Mouse (Mus musculus): ENCODE data around the gene Srebf2. TPM values are rescaled to one million over a fixed set of nuclear protein-coding genes. Genes with fewer than 3 reads are reported as not detected.
"Not testable (repeated sequence)": the region's sequence is repeated elsewhere in the genome, so short reads cannot be mapped to it uniquely, and the experiment has no call there.

Srebf2 gene
- 10 to 100 TPM; 28.4 to 42.6 (median 35.6) TPM for polyA plus RNA-seq (2017; shearing (Covaris generic))

- peak; percentile 96 for ATAC-seq
These were observed at the start of gene Srebf2 for GRCm38 (mm10) chr15:82146770-82147610. TSS of gene Srebf2 (plus strand) at chr15:82147181.

DNA sequence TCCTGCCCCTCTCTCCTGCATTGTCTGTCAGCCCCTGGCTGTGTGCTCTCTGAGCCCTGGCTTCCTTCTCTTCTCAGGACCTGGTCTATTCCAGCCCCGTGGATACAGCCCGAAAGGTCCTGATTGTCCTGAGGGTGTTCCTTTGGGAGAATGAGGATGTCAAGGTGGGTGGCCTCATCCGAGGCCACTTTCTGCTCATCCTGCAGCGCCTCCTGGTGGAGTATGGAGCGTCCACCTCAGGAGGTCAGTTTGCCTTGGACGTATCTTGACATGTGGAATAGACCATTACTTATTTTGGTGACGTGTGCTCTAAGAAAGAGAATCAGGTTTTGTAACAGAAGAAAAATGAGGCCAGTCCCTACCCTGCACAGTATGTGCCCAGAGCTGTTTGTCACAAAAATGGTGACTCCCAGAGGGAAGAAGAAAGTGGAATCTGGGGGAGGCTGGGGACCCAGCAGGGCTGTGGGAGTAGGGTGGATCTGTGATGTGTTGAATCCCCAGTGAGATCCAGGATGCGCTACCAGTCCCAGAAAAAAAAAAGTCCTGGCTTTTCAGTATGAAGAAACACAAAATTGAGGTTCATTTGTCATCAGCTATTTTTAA, 39.9 kb upstream of the Srebf2 start:
- no peak for ATAC-seq

DNA sequence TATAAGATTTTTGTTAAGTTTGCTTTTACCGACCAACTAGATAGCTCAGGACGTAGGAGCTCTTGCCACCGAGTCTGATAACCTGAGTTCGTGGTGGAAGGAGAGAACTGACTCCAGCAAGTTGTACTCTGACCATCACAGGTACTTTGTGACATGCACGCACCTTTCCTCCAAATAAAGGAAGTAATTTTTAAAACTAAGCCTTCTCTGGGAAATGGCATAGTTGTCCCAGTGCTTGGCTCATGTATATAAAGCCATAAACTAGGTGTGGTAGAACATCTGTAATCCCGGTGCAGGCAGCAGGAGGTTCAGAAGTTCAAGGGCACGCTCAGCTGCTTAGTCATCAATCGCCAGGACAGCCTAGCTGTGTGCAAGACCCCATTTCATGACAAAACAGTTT, 26.4 kb upstream of the Srebf2 start:
- ATAC-seq = no peak

DNA sequence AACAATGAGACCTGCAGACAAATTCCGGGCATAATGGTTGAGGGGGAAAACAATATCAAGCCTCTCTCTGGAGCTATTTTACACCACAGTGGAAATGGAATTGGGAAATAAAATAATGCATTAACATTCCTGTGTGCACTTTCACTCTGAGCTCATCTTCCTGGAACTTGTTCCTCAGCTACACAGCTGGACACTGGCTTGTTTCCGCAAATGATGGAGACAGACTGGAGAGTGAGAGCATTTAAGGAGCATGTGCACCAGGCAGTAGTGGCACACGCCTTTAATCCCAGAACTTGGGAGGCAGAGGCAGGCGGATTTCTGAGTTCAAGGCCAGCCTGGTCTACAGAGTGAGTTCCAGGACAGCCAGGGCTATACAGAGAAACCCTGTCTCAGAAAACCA, 20.3 kb upstream of the Srebf2 start:
- ATAC-seq = not testable (repeated sequence)

DNA sequence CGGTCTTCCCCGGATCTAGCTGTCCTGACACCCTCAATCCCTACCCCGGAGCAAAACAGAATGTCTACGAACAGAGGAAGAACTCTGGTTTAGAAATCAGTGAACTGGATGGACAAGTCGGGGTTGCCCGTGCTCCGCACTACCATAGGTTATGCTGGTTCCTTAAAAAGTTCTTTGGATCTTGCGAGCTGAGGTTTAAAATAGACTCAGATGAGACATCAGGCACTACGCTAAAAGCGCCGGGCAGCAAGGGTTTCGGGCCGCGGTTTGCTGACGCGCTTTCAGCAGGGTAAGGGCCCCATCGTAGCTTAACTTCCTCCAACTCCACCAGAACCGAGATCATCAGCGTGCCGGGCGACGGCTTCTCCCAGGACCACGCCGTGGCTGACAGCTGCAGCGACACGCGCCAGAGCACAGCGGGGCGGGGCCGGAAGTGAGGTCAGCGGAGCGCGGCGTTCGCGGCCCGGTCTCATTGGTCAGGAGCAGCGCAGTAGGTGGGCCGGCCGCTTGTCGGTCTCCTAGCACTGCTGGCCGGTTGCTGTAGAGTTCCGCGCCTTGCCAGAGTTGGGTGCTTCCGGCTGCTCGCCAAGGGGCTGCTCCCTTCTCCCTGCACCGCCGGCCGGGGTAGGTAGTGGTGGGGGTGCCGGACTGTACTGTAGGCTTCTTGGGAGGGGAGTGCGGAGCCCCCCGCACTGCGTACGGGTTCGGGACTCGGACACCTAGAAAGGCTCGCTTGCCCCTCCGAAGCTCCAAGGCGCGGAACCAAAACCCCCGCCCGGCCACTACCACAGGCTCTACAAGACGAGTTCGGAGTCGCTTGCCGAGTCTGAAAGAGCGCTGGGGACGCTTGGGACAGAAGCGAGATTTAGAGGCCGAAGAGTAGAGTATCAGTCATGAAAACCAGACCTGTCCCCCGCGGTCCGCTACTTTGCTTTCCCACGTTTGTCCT, 19.3 kb upstream of the Srebf2 start, which contains the start of gene Ccdc134:
Gene Ccdc134, plus strand, starts transcription at position 497 of the 949 bp plus-strand sequence.
- ATAC-seq = peak; percentile 99

DNA sequence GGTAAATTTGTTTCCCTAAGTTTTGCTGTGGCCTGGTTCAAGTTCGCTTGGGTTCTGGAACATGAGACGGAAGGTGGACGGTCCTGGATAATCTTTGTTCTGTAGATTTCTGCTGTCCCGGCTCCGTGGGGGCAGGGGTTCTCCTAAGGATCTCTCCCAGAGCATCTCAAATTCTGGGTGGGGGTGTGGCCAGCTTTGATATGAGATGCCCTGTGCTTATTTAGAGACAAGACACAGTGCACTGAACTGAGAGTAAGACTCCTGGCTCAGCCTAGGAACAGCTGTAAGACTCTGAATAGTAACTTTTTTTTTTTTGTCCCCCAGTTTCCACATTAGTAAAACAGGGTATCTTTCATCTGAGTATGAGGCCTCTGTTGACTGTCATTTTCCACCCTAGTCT, 18.6 kb upstream of the Srebf2 start:
- ATAC-seq = no peak

GRCm38 (mm10) chr15:82130599-82130998, 16.4 kb upstream of the Srebf2 start:
- no peak for ATAC-seq

DNA sequence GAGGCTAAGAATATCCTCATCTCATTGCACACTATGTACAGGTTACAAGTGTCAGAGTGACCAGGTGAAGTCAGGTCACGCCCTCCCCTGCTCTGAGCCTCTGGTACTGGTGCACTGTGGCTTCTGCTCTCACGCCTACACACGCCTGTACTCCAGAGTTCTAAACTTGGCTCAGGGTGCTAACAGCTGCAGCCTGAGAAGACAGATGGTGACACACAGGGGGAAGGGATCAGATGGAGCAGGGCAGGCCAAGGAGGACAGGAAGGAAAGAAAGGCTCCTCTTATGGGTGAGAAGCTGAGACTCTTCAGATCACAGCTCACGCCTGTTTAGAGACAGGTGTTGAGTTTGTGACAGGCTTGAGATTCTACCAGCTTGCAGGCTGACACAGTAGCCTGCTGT, 11.6 kb upstream of the Srebf2 start:
- ATAC-seq = no peak

DNA sequence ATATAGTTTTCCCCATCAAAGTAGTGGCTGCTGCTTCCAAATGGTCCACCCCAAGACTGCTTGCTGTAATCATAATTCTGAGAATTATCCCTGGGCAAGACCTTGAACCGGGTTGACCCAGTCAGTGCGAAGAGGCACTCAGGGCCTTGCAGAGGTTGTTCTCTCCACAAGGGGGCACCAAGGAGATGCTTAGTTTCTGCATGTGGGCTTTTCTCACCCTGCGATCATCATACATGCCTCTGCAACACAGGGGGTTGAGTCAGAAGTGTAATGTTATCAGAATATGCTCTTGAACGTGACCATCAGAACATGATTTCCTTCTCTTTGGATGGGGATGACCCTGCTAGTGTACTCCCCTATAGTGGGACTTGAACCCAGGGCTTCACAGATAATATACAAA, 8.4 kb upstream of the Srebf2 start:
- ATAC-seq = peak; percentile 85

DNA sequence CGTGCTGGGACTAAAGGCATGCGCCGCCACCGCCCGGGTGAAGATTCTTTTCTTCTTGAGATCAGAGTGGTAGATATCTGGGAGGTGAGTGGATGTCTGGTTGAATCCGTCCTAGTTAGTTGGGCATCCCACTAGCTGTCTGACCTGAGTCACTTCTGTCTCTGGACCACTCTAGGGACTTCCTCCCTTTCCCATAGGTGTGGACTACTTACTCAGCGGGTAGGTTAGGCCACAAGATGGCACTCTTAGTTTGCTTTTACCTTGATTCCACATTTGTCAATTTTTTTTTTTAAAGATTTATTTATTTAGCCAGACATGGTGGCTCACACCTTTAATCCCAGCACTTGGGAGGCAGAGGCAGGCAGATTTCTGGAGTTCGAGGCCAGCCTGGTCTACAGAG, 7.8 kb upstream of the Srebf2 start:
- peak; percentile 35 for ATAC-seq

GRCm38 (mm10) chr15:82140355-82140754, 6.6 kb upstream of the Srebf2 start:
- no peak for ATAC-seq

DNA sequence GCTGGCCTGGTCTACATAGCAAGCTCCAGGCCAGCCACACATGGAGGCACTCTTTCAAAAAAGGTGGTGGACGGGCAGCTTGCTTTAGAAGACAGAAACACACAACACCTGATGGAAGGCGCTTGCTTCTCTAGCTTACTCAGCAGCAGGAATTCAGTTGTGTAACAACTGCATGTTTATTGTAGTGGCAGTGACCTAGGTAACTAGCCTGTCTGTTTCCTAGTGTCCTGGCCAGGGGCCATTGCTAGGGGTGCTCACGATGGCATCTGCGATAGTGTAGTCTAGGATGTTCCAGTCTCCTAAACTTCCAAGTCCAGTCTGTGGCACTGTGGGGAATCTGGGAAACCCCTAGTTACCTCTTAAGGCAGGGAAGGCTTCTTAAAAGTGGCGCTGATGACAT, 2.8 kb upstream of the Srebf2 start:
- no peak for ATAC-seq

DNA sequence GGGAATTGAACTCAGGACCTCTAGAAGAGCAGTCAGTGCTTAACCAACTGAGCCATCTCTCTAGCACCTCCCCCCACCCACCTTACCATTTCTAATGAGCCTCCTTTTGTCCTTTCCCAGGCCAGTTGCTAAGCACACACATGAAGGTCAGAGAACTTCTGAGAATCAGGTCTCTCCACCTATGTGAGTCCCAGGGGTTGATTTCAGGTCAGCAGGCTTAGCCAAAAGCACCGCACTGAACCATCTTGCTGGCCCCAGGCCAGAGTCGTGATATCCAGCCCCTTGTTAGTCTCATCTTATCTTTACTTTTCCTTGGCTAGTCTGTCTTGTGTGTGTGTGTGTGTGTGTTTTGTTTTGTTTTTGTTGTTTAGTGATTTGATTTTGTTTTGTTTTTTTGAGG, 1.6 kb upstream of the Srebf2 start:
- ATAC-seq = no peak

DNA sequence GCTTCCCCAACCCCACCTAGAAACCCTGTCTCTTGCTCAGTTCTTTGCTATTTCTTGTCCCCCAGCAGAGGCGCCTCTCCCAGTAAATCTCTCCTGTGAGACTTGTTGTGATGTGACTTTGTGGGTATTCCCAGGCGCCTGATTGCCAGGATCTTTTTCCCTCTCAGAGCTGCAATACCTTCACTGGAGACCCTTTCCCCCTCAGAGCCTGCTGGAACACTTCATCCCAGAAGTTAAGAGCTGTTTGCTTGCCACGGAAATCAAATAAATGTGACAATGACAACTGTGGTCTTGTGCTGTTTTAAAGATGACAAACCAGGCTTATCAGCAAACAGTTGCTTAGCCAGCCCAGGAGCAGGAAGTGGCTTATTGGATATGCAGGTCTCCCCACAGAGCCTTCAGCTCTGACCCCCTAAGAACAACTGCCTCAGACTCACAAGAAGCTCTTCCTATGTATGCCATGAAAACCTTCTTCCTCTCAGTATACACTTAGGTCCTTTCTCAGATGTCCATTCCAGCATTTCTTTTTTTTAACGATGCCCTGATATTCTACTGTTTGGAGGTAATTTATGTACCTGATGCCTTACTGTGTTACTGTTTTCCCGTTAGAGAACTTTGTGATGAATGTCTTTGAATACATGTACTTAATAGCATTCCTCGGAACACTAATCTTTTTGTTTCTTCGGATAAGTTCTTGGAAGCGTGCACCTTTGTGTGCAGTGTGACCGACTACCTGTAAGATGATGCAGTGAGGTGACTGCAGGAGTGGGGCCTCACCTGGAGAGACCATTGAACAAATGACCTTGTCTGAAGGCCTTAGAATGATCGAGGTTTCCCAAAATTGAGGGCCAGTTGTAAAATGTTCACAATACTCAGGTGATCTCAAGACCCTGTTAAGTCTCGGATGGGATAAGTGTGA, 871 bp upstream of the Srebf2 start:
- peak; percentile 8 for ATAC-seq

- ATAC-seq = no peak
These were observed 680 bp downstream of the Srebf2 start for GRCm38 (mm10) chr15:82147611-82148111.

GRCm38 (mm10) chr15:82148510-82148911, 1.5 kb downstream of the Srebf2 start:
- ATAC-seq = no peak

- ATAC-seq = no peak
These were observed 3.1 kb downstream of the Srebf2 start for GRCm38 (mm10) chr15:82150042-82150441.

GRCm38 (mm10) chr15:82151176-82151575, 4.2 kb downstream of the Srebf2 start:
- ATAC-seq = no peak

GRCm38 (mm10) chr15:82152022-82152421, 5.0 kb downstream of the Srebf2 start:
- no peak for ATAC-seq

GRCm38 (mm10) chr15:82152435-82152834, 5.5 kb downstream of the Srebf2 start:
- no peak for ATAC-seq

GRCm38 (mm10) chr15:82156298-82156697, 9.3 kb downstream of the Srebf2 start:
- peak; percentile 38 for ATAC-seq

DNA sequence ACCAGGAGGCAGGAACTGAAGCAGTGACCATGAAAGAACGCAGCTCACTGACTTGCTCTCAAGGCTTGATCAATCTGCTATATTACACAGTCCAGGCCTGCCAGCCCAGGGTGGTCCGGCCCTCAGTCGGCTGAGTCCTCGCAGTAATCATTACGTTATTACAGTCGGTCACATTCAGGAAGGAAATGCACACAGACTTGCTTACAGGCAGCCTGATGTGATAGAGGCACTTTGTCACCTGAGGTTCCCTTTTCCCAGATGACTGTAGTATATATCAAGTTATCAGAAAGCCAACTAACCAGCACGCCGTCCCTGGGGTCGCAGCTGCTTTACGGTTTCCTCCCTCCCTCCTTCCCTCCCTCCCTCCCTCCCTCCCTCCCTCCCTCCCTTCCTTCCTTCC, 9.9 kb downstream of the Srebf2 start:
- ATAC-seq = no peak
